Mouse (Mus musculus): ENCODE results near the gene Fscn2. TPM values are rescaled to one million over a fixed set of nuclear protein-coding genes. Genes with fewer than 3 reads are reported as not detected.

Gene Fscn2
- polyA plus RNA-seq, 1 experiment from 2014 or later, result 0.19 TPM

- Histone ChIP-seq H3K36me3 (replicated peaks) (peaks cover 7% of the 10 kb centered on the region), H3K27ac (replicated peaks) (0 out of 2 replicates have a peak overlapping the region, but pooled peaks have one; percentile 44), H3K4me3 (no peak overlapping the region), H3K9me3 (no peaks in the 10 kb centered on the region), H3K27me3 (replicated peaks; ENCODE audit: low read depth, poor library complexity, severe bottlenecking) (0 out of 2 replicates have a peak, but pooled peaks cover 6% of the 10 kb centered on the region), H3K4me1 (peaks cover 69% of the 10 kb centered on the region)
- no peak for DNase-seq (ENCODE audit: low spot score)
- WGBS, result 89% methylated on average over 17 of the region's 17 CpGs
Observed at GRCm38 (mm10) chr11:120354304-120355276, 6.7 kb upstream of the Fscn2 start.

GRCm38 (mm10) chr11:120355277-120356039, 5.9 kb upstream of the Fscn2 start:
- Histone ChIP-seq H3K4me3 (no peak overlapping the region), H3K36me3 (replicated peaks) (peaks cover 7% of the 10 kb centered on the region), H3K27me3 (replicated peaks; ENCODE audit: low read depth, poor library complexity, severe bottlenecking) (0 out of 2 replicates have a peak, but pooled peaks cover 6% of the 10 kb centered on the region), H3K27ac (replicated peaks) (no peak overlapping the region), H3K9me3 (no peaks in the 10 kb centered on the region), H3K4me1 (peaks cover 68% of the 10 kb centered on the region)
- no peak for DNase-seq (ENCODE audit: low spot score)
- 71% methylated on average over 5 of the region's 5 CpGs for WGBS

DNA sequence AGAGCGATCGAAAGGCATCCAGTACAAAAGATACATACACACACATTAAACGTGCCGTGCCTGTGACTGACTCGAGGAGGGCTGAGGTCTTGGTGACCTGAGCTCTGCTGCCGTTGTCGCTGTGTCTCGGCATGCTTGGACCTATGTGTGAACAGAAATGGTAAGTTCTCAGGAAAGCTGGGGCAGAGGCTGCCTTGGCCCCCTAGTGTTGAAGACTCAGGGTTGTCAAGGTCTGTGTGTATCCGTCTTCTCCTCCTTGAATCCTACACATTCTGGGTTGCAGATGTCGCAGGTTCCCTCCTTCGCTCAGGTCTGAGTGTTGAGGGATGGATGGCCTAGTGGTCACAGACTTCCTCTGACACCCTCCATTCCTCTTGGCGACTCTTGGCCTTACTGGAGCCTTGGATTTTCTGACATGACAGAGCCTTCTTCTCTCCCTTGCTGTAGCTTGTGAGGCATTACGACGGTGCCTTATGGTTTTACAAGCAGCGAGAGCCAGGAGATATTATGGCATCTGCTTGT, 5.0 kb upstream of the Fscn2 start:
- peaks cover 68% of the 10 kb centered on the region for H3K4me1 ChIP-seq
- 0 out of 2 replicates have a peak, but pooled peaks cover 6% of the 10 kb centered on the region for H3K27me3 ChIP-seq (replicated peaks; ENCODE audit: low read depth, poor library complexity, severe bottlenecking)
- H3K9me3 ChIP-seq, result no peaks in the 10 kb centered on the region
- WGBS, result 85% methylated on average over 15 of the region's 15 CpGs
- peak overlapping the region; percentile 40; the same call in 1 of the 2 replicates for H3K27ac ChIP-seq (replicated peaks)
- DNase-seq (ENCODE audit: low spot score), result no peak
- H3K4me3 ChIP-seq, result no peak overlapping the region
- H3K36me3 ChIP-seq (replicated peaks), result peaks cover 5% of the 10 kb centered on the region

GRCm38 (mm10) chr11:120356900-120357299, 4.4 kb upstream of the Fscn2 start:
- Histone ChIP-seq H3K27ac (replicated peaks) (peak overlapping the region; percentile 86; the same call in 1 of the 2 replicates), H3K4me3 (no peak overlapping the region), H3K36me3 (replicated peaks) (peaks cover under 1% of the 10 kb centered on the region; the same call in 1 of the 2 replicates), H3K9me3 (no peaks in the 10 kb centered on the region), H3K27me3 (replicated peaks; ENCODE audit: low read depth, poor library complexity, severe bottlenecking) (0 out of 2 replicates have a peak, but pooled peaks cover 6% of the 10 kb centered on the region), H3K4me1 (peaks cover 71% of the 10 kb centered on the region)
- no peak for DNase-seq (ENCODE audit: low spot score)
- WGBS, result 93% methylated on average over 4 of the region's 4 CpGs

- 21% methylated on average over 10 of the region's 10 CpGs for WGBS
- H3K4me3 ChIP-seq, result peak overlapping the region; percentile 34
- peak overlapping the region; percentile 86 for H3K27ac ChIP-seq (replicated peaks)
- H3K36me3 ChIP-seq (replicated peaks), result no peaks in the 10 kb centered on the region
- DNase-seq (ENCODE audit: low spot score), result peak; percentile 71
- H3K4me1 ChIP-seq, result peaks cover 76% of the 10 kb centered on the region
- H3K9me3 ChIP-seq, result no peaks in the 10 kb centered on the region
- H3K27me3 ChIP-seq (replicated peaks; ENCODE audit: low read depth, poor library complexity, severe bottlenecking), result 0 out of 2 replicates have a peak, but pooled peaks cover 2% of the 10 kb centered on the region
Observed at GRCm38 (mm10) chr11:120357791-120358401, 3.4 kb upstream of the Fscn2 start.

- H3K4me3 ChIP-seq, result no peak overlapping the region
- no peaks in the 10 kb centered on the region for H3K36me3 ChIP-seq (replicated peaks)
- no peak overlapping the region for H3K27ac ChIP-seq (replicated peaks)
- 88% methylated on average over 6 of the region's 6 CpGs for WGBS
- no peaks in the 10 kb centered on the region for H3K27me3 ChIP-seq (replicated peaks; ENCODE audit: low read depth, poor library complexity, severe bottlenecking)
- no peaks in the 10 kb centered on the region for H3K9me3 ChIP-seq
- peaks cover 65% of the 10 kb centered on the region for H3K4me1 ChIP-seq
- DNase-seq (ENCODE audit: low spot score), result no peak
Observed at GRCm38 (mm10) chr11:120359391-120359790, 1.9 kb upstream of the Fscn2 start.

DNA sequence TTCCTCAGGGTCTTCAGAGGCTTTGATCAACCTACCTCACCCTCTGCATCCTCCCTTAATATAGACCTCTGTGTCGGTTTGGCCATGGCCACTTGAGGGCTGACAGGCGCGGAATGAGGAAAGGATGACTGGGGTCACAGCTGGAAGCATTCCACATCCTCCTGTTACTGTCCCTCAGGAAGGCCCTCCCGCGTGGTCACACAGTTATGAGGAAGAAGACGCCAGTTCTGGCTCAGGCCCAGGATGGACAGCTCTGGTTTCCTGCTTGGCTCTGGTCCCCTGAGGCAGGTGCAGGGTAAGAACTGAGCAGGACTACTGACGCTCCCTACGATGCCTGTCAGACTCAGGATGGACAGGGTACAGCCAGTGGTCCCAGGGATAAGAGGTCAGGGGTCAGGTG, 1.3 kb upstream of the Fscn2 start:
- 59% methylated on average over 8 of the region's 8 CpGs for WGBS

GRCm38 (mm10) chr11:120360755-120361154, 579 bp upstream of the Fscn2 start:
- Histone ChIP-seq H3K9me3 (no peaks in the 10 kb centered on the region), H3K27ac (replicated peaks) (peak overlapping the region; percentile 41), H3K27me3 (replicated peaks; ENCODE audit: low read depth, poor library complexity, severe bottlenecking) (no peaks in the 10 kb centered on the region), H3K4me1 (peaks cover 57% of the 10 kb centered on the region), H3K36me3 (replicated peaks) (no peaks in the 10 kb centered on the region), H3K4me3 (no peak overlapping the region)
- DNase-seq (ENCODE audit: low spot score), result no peak
- 73% methylated on average over 5 of the region's 5 CpGs for WGBS

More for the DNA sequence above, 1.3 kb upstream of the Fscn2 start:
- Histone ChIP-seq H3K27ac (replicated peaks) (0 out of 2 replicates have a peak overlapping the region, but pooled peaks have one; percentile 41), H3K4me1 (peaks cover 64% of the 10 kb centered on the region), H3K4me3 (no peak overlapping the region), H3K27me3 (replicated peaks; ENCODE audit: low read depth, poor library complexity, severe bottlenecking) (no peaks in the 10 kb centered on the region), H3K9me3 (no peaks in the 10 kb centered on the region), H3K36me3 (replicated peaks) (no peaks in the 10 kb centered on the region)
- no peak for DNase-seq (ENCODE audit: low spot score)

- Histone ChIP-seq H3K27ac (replicated peaks) (no peak overlapping the region), H3K4me3 (no peak overlapping the region), H3K4me1 (peaks cover 67% of the 10 kb centered on the region), H3K36me3 (replicated peaks) (no peaks in the 10 kb centered on the region), H3K27me3 (replicated peaks; ENCODE audit: low read depth, poor library complexity, severe bottlenecking) (no peaks in the 10 kb centered on the region), H3K9me3 (no peaks in the 10 kb centered on the region)
- 86% methylated on average over 6 of the region's 6 CpGs for WGBS
- no peak for DNase-seq (ENCODE audit: low spot score)
Observed at GRCm38 (mm10) chr11:120362891-120363290, 1.6 kb downstream of the Fscn2 start.

- Histone ChIP-seq H3K36me3 (replicated peaks) (peaks cover 30% of the 10 kb centered on the region), H3K4me1 (peaks cover 41% of the 10 kb centered on the region), H3K4me3 (no peak overlapping the region), H3K27ac (replicated peaks) (0 out of 2 replicates have a peak overlapping the region, but pooled peaks have one; percentile 16), H3K27me3 (replicated peaks; ENCODE audit: low read depth, poor library complexity, severe bottlenecking) (no peaks in the 10 kb centered on the region), H3K9me3 (no peaks in the 10 kb centered on the region)
- WGBS, result 36% methylated on average over 7 of the region's 7 CpGs
- no peak for DNase-seq (ENCODE audit: low spot score)
Observed at GRCm38 (mm10) chr11:120366443-120367027, 5.2 kb downstream of the Fscn2 start.

DNA sequence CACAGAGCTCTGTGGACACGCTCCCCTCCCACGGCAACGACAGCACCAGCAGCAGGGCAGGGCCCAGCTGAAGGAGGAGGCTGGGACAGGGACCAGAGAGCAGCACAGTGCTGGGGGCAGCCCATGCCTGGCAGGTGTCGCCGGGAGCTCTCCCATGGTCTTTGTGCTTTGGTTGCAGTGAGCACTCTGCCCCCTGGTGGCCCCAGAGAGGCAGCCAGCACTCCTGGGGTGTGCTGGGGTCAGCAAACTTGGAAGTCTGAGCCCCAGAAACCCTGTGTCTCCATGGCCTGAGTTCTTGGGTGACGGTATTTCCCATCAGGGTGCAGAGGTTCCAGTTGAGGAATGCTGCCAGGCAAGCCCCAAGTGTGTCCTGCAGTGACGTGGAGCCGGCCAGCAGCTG, 8.3 kb downstream of the Fscn2 start:
- Histone ChIP-seq H3K36me3 (replicated peaks) (peaks cover 62% of the 10 kb centered on the region), H3K27ac (replicated peaks) (peak overlapping the region; percentile 70), H3K4me3 (no peak overlapping the region), H3K4me1 (peaks cover 27% of the 10 kb centered on the region), H3K9me3 (no peaks in the 10 kb centered on the region), H3K27me3 (replicated peaks; ENCODE audit: low read depth, poor library complexity, severe bottlenecking) (no peaks in the 10 kb centered on the region)
- WGBS, result 40% methylated on average over 8 of the region's 8 CpGs
- peak; percentile 78 for DNase-seq (ENCODE audit: low spot score)
